Mouse (Mus musculus): ENCODE data around the gene Arhgap17.

Arhgap17 gene

GRCm38 (mm10) chr7:123369759-123370481 lies at the start of gene Arhgap17, which contains the start of gene Lcmt1:
Gene Arhgap17 (minus strand): TSS chr7:123369915.
Gene Lcmt1 (plus strand): TSS chr7:123369784.
- DNase-seq (ENCODE audit: low spot score): peak; percentile 98

DNA sequence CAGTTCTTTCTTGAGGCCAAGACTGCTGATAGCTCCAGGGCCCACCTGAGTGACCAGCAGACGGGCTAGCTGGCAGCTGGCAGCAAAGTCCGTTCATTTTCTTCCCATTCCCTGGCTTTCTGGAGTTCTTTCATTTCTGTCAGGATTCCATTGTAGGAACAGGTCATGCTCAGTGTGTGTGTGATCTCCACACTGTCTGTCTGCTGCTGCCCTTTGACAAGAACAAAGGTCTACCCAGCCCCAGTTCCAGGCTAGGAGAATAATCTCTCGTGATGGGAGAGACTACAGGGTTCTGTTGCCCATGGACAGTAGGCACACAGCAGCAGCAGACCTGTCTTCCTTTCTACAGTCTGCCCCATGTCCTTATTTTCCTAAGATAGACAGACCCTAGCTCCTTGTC lies 47.9 kb upstream of the Arhgap17 start:
- no peak for DNase-seq (ENCODE audit: low spot score)

DNA sequence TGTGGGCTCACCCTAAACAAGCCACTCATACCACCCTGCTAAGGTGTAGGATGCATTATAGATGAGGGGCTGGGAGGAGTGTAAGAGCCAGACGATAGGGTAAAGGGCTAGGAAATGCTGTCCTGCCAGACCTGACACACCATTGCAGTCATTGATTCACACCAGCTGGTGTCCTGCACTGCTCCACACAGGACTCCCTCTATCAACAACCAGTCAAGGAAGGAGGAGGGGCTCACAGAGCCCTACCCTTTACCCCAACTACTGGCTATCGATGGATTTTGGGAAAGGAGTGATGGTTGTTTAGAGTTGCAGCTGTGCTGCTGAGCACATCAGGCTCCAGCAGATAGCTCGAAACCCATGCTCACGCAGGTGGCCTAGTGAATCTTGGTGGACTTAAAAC lies 47.1 kb upstream of the Arhgap17 start:
- no peak for DNase-seq (ENCODE audit: low spot score)

- no peak for DNase-seq (ENCODE audit: low spot score)
Observed at GRCm38 (mm10) chr7:123412143-123412542, 42.4 kb upstream of the Arhgap17 start.

GRCm38 (mm10) chr7:123411109-123411508 lies 41.4 kb upstream of the Arhgap17 start:
- peak; percentile 62 for DNase-seq (ENCODE audit: low spot score)

DNA sequence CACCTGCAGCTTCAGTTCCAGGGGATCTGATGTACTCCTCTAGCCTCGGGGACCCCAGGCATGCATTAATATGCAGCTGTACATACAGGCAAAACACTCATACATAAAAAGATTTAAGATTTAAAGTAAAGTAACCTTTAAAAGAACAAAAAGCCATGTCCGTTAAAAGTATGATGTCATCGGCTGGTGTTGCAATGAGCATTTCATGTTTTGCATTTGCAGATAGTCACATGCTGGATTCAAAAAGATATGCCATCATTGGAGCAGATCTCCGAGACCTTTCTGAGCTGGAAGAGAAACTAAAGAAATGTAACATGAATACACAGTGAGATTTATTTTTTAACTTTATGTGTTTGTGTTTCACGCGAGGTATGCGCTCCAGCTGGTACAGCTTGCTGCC lies 40.8 kb upstream of the Arhgap17 start:
- no peak for DNase-seq (ENCODE audit: low spot score)

- DNase-seq (ENCODE audit: low spot score): no peak
Observed at GRCm38 (mm10) chr7:123406988-123407387, 37.3 kb upstream of the Arhgap17 start.

DNA sequence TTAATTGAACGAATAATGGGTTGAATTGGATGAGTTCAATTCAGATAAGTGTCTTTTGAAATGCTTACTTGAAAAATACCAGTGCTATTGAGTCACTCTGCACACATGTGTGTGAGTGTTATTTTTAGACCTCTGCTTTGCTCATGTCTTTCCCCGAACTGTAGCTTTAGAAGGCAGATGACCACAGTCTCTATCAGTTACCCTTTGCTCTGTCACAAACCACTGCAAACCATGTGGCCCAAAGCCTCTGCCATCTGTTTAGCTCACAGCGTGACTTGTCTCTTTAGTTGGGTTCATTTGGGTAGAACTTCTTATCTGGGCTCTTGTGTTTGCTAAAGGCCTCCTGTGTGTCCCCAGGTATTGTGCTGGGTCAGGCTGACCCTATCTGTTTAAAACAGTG lies 35.9 kb upstream of the Arhgap17 start:
- DNase-seq (ENCODE audit: low spot score): no peak

DNA sequence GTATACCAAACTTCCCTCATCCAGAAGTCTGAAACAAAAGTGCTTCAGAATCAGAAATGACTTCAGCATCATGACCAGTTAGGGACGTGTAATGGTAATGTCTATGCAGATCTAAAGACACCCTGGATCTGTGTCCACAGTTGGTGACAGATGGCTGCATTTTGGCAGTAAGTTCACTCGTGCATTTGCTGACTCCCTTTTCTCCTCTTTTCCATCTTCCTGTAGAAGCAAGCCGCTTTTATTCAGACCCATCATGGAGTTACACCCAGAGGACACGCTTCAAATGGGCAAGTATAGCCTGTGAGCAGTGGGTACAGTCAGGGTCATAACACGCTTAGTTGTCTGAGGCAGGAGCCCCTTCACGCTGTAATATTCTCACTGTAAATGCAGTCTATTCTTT lies 34.5 kb upstream of the Arhgap17 start:
- DNase-seq (ENCODE audit: low spot score): no peak

DNA sequence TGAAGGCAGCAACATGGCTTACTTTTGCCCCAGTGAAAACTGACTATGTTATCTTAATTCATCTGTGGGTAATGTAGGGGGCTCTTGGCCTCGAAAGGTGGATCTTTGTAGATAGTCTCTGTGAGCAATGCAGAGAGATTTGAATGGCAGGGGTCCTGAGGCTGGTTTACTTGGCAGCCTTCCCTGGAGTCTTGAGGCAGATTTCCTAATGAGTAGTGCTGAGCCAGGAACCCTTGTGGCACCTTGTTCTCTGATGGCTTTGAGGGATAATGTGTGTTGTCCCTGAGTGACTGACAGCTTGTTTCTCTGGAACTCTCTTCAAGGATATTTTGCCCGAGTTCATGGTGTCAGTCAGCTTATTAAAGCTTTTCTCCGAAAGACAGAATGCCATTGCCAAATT lies 31.4 kb upstream of the Arhgap17 start:
- DNase-seq (ENCODE audit: low spot score): no peak

DNA sequence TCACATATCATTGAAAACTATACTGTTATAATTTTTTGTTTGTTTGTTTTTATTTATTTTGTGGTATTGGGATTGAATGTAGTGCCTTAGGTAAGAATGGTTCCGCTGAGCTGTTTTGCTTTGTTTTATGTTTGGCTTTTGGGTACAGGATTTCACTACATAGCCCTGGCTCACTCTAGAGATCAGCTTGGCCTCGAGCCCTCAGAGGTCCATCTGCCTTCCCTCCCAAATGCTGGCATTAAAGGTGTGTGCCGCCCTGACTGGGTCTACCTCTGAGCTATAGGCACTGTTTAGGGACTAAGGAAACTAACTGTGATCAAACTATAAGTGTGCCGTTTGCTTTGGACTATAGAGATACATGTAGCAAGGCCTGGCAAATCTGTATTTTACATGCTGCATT lies 29.6 kb upstream of the Arhgap17 start:
- DNase-seq (ENCODE audit: low spot score): no peak

GRCm38 (mm10) chr7:123398828-123399227 lies 29.1 kb upstream of the Arhgap17 start:
- peak; percentile 70 for DNase-seq (ENCODE audit: low spot score)

- DNase-seq (ENCODE audit: low spot score): no peak
Observed at GRCm38 (mm10) chr7:123397931-123398330, 28.2 kb upstream of the Arhgap17 start.

DNA sequence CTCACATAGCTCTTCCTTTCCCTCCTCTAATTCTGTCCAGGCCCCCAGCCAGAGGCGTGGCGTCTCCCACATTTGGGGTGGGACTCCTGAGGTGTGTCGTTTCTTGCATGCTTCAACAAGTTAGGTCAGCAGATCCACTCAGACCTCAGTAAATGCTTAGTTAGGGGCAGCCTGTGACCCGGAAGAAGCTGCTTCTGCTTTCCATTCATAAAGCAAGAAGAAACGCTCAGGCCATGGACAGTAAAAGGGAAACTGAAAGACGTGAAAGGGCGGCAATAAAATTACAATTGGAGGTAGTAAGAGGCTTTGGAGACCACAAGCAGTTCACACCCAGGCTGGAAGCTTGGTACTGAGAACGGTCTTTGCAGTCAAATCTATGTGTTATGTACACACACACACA lies 27.7 kb upstream of the Arhgap17 start:
- no peak for DNase-seq (ENCODE audit: low spot score)

DNA sequence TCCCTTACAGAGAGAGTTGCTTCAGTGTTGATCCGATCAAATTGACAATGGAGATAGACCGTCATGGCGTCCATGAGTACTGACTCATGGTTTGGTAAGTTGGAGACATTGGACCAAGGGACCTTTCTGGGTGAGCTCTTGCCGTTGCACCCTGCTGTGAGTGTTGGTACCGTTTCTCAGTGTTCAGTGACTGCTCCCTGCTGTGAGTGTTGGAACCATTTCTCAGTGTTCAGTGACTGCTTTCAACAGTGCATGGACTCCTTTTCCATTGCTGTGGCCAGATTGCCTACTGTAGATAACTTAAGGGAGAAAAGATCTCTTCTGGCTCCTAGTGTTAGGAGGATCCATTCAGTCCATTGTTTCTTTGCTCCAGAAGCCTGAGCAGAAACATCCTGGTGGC lies 27.2 kb upstream of the Arhgap17 start:
- DNase-seq (ENCODE audit: low spot score): no peak

- peak; percentile 53 for DNase-seq (ENCODE audit: low spot score)
Observed at GRCm38 (mm10) chr7:123394271-123394670, 24.6 kb upstream of the Arhgap17 start.

DNA sequence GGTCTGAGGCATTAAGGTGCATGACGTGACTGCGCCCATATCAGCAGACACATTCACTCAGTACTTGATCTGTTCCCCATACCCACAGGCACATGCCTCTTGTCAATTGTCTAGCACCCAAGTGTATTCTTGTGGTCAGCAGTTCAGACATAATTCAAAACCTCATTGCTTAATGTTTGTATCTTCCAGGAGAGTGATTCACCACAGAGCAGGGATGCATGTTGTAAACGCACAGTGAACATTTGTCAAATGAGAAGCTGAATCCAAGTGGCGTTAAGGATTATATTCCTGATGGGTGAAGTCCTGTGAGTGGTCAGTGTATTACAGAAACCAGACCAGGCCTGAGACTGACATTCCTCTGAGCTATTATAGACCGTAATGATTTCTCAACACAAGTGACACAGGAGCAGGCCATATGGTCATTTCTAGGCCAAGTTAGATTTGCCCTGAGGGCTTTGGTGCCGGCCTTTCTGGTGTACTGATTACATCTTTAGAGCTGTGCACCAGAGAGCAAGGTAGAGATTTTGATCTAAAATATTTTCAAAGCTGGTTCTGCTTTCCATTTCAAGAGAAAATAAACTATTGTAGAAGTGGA lies 20.1 kb upstream of the Arhgap17 start:
- DNase-seq (ENCODE audit: low spot score): no peak

GRCm38 (mm10) chr7:123385693-123386407 lies 16.1 kb upstream of the Arhgap17 start:
- DNase-seq (ENCODE audit: low spot score): no peak

GRCm38 (mm10) chr7:123377443-123378400 lies 8.0 kb upstream of the Arhgap17 start:
- DNase-seq (ENCODE audit: low spot score): peak; percentile 98

- DNase-seq (ENCODE audit: low spot score): no peak
Observed at GRCm38 (mm10) chr7:123371501-123371900, 1.8 kb upstream of the Arhgap17 start.

DNA sequence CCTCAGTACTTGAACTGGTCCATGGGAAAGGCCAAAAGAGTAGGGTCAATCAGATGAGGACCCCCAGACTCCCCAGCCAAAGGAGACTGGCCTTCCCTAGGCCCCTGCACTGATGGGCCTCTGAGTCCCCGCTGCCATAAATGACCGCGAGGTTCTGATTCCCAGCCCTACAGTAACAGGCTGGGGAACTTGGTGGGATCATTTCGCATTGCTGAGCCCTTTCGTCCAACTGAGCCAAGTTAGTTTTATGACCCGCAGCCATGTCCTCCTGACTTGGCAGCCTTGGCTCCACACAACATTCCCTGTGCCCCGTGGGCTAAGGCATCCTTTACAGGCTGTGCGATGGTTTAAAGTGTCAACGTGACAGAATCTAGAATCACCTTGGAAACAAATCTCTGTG lies 985 bp upstream of the Arhgap17 start:
- no peak for DNase-seq (ENCODE audit: low spot score)
